Mouse (Mus musculus) 416B (cell line): Measurements from ENCODE around the gene Tbc1d1.

ENCODE experiments used
- DNase-seq: peaks from one replicate; pipeline ENCODE4 v3.0.0; 2011; ENCODE audit warnings: low read depth

Gene Tbc1d1

DNA sequence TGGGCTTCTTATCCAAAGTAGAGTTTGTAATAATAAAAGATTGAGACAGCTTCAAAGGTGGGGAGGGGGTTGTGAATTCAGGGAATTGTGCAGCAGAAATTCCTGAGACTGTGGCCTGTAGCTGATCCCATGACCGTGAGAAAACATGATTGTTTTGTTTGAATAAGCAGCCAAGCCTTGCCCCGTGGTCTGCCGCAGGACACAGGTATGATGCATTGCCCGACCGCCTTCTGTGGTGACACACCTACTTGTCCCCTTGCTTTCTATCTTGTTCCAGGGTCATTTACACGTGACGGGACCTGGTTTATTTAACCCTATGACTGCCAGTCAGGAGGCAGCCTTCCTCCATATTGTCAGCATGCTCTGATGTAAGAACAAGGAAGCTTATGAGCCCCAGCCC lies 123.6 kb downstream of the Tbc1d1 start:
- no peak for DNase-seq

DNA sequence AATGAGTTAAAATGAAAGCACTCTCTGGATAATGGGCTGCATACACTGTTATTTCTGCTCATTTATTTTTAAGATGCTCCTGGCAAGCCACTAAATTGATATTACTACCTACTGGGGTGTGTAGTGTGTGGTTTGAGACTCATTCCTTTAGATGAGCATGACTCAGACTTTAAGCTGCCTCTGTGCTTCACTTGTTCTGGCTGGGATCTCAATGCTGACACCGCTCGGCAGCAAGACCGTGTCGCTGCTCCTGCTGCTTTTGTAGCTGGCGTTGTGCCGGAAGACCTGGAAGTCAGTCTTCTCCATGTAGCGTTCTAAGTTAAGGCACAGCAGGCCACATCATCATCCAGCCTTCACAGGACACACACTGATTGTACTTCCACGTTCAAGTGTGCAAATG lies 124.1 kb downstream of the Tbc1d1 start:
- no peak for DNase-seq

DNA sequence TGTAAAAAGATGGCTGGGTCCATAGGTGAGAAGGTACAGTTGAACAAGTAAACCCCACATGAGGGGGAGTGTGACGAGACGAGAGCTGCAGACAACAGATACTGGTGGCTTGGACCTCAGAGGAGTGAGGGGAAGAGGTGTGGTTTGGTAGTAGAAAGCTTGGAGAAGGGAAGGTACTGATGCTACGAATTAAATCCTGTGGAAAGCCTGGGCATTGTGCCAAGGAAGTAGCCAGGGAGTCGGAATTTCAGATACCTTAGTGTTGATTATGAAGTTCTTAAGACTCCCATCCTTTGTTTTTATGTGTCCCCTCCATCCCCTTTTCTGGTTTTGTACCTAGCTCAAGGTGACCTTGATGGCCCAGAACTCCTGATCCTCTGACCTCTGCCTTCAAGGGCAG lies 124.5 kb downstream of the Tbc1d1 start:
- no peak for DNase-seq

DNA sequence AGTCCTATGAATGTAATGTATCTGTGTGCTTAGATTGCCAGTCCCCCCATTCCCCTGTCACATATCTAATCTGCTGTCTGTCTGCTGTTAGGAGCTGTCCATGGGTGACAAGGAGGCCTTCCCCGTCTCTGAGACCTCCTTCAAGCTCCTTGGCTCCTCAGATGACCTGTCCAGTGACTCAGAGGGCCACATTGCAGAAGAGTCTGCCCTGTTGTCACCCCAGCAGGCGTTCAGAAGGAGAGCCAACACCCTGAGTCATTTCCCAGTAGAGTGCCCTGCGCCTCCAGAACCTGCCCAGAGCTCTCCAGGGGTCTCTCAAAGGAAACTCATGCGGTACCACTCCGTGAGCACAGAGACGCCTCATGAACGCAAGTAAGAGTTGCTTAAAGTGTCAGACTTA lies 125.6 kb downstream of the Tbc1d1 start:
- peak; percentile 28 for DNase-seq

DNA sequence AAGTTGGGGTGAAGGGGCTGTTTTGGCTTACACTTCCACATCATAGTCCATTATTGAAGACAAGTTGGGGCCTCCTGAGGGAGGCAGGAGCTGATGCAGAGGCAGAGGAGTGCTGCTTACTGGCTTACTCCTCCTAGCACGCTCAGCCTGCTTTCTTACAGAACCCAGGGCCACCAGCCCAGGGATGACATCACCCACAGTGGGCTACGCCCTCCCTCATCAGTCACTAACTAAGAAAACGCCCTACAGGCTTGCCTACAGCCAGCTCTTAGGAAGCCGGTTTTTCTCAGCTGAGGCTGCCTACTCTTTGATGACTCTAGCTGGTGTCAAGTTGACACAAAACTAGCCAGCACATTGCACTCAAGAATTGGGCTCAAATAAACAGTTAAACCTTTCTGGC lies 126.5 kb downstream of the Tbc1d1 start:
- no peak for DNase-seq

DNA sequence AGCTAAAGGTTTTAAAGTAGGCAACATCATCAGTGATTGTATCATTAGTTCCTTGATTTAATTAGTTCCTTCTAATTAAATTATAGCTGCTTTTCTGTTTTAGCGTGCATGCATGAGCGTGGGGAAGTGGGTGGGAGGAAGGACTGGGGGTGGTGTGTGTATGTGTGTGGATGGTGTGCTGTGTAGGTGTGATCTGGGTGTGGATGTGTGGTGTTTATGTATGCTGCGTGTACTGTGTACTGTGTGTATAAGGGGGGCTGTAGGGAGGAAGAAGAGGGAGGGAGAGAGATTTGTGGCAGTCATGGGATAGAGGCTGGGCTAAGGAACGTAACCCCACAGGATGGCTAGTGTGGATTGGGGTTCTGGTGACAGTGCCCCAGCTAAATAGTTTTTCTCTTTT lies 129.2 kb downstream of the Tbc1d1 start:
- DNase-seq: no peak

DNA sequence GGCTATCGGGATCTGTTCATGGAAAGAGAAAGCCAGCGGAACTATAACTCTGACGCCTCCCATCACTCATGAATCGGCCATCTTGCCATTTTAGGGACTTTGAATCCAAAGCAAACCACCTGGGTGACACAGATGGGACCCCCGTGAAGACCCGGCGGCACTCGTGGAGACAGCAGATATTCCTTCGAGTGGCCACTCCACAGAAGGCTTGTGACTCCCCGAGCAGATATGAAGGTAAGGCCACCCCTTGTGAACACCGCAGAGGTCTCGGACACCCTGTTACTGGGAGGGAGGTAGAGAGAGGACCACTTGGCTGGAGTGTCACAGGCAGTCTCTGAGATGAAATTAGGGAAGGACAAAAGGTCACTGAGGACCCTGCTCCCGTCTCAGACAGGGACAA lies 129.7 kb downstream of the Tbc1d1 start:
- no peak for DNase-seq

DNA sequence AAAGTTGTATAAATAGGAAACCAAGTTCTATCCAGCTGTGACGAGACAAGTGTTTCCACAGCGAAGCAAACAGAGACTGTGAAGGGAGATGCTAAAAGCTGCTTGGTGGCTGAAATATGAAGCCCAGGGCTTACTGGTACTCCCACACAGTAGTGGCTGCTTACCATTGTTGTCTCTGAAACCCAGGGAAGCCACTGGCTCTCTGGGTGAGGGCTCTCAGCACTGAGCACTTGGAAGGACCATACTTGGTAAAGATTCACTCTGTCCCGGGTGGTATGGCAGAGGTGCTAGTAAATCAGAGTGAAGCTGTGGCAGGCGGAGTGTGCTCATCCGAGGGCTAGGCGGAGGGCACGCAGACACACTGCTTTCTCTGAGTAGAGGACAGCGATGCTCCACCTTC lies 131.2 kb downstream of the Tbc1d1 start:
- no peak for DNase-seq

DNA sequence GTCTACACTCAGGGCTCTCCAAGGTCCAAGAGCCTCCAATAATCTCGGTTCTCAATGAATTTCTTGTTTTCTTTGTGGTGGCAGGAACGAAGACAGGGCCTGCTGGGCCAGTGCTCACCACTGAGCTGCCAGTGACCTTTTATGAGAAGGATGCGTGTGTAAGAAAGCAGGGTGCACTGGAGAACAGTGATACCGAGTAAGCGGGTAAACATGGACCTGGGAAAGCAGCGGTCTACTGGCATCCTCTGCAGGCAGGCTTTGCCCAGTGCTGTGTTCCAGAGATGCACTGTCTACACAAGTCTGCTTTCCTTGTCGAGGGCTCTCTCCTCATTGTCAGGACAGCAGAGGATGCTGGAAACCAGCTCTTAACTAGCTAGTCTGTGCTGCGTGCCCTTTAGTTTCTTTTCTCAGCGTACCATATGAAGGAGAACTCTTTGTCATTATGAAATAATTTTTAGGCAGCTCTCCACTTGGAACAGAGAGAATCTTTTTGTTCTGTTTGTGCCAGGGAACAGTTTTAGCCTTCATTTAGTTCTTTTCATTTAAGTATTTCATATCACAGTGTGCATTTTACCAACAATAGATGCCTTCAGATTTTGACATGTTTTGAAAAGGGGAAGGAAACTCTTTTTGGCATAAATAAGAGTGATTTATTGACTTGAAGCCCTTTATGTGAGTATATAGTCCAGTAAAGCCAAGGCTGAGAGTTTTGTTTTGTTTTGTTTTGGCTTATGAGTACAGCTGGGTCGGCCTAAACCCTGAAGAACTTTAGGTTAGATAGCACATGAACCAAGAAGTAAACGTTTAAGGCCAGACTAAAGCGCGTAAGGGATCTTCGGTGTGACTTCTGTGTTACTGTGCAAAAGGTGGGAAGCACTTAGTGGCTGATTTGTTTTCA lies 132.2 kb downstream of the Tbc1d1 start:
- DNase-seq: no peak

DNA sequence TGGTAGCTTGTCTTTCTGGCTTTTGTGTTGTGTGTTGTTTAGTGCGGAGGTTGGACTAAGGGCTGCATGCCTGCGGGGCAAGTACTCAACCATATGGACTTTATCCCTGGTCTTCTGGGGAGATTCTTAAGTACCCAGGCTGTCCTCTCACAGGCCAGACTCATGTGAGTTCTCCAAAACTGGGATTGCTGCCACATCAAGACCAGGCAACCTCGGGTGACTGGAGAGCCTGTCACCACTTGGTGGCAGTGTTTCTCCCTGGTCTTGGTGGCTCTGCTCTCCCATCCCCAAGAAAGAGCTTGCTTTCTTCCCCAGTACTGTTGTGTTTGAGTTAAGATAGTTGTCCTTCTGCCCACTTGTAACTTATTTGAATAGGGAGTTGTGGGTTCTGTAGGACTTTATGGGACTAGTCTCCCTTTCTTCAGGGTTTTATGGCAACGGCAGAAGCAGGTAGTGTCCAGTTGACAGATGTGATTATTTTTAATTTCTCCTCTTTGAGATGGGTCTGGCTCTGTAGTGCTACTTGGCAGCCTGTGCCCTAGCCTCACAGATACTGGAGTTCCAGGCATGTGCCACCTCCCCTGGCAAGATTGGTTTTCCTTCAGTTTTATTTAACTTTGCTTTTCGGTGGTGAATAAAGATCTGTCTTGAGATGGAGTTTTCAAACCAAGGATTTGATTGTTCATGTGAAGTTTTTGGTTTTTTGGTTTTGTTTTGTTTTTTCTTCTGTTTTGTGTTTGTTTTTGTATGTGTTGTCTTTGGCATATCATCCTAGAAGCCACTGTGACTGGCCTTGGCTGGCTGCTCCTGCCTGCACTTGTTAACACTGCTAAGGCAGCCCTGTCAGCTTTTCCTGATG lies 133.3 kb downstream of the Tbc1d1 start:
- DNase-seq: peak; percentile 74

DNA sequence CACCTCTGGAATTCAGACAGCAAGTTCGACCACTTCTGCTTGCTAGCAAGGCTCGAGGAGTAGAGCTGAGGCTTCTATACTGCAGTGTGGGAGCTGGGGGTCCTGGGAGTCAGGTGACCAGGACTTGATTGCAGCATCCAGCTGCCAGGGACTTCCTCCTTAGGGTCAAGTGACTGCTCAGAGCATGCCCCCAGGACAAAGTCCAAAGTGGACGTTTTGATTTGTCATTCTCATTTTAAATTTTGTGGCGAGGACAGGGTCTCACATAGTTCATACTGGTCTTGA lies 133.9 kb downstream of the Tbc1d1 start:
- no peak for DNase-seq

DNA sequence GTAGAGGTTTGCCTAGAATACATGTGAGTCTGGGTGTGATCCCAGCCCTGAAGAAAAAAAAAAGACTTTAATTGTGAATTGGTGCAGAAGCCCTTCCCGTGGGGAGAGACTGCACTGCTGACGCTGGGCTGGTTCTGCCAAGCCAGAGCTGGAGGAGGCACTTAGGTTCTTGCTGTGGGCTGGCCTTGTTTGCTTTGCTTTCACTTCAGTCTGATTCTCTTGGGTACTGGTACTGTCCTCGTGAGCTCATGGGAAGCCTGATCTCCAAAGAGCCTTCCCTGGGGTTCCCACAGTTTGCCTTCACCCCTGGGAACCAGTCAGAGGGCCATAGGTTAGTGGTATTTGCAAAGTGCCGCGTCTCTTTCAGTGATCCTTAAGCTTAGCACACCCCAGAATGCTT lies 135.6 kb downstream of the Tbc1d1 start:
- DNase-seq: no peak

DNA sequence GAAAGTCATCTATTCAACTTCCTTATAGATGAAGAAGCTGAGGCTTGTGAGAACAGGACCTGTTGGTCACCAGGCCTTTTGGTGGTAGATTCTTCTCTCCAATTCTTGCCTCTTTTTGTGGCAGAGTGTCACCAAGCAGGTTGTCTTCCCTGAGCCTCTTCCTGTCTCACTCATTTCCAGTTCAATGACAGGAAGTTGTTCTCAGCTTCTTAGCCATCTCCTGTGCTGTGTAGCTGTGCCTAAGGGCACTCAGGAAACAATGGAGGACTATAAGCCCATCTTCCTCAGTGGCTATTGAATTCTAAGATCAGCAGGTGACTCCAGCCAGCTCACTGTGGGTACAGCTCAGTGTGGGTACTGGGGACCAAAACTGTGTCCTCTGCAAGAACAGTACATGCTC lies 139.5 kb downstream of the Tbc1d1 start:
- DNase-seq: no peak

DNA sequence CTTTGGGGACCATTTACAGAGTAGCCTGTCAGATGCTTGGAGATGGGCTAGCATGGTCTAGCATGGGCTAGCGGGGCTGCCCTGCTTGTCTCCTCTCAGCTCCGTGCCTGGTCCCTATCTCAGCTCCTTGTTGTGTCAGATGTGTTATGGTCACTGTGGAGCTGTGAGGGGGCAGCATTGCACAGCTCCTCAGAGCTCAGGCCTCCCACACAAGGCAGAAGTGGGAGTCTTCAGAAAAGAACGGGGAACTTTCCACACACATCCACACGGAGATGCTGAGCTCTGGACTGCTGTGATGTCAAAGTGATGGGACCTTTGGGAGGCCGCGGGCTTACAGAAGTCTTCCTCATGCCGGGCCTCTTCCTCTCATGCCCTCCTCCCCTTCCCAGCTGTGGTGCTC lies 140.2 kb downstream of the Tbc1d1 start:
- DNase-seq: no peak

DNA sequence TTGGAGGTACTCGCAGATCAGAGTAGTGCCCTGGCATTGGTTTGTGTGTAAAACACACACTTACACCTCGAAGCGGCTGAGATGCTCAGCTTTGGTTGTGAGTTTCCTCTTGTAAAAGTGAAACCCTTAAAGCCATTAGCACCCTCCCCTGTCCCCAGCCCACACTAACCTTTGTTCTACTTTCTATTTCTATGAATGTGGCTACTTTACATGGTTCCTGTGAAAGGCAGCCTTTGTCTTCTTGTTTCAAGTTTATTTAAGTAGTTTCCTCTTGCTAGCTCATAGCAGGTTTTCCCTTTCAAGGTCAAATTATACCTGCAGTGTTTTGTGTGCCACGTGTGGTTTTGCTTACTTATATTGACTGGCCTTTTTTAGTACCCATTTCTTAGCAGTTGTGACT lies 141.0 kb downstream of the Tbc1d1 start:
- peak; percentile 8 for DNase-seq

DNA sequence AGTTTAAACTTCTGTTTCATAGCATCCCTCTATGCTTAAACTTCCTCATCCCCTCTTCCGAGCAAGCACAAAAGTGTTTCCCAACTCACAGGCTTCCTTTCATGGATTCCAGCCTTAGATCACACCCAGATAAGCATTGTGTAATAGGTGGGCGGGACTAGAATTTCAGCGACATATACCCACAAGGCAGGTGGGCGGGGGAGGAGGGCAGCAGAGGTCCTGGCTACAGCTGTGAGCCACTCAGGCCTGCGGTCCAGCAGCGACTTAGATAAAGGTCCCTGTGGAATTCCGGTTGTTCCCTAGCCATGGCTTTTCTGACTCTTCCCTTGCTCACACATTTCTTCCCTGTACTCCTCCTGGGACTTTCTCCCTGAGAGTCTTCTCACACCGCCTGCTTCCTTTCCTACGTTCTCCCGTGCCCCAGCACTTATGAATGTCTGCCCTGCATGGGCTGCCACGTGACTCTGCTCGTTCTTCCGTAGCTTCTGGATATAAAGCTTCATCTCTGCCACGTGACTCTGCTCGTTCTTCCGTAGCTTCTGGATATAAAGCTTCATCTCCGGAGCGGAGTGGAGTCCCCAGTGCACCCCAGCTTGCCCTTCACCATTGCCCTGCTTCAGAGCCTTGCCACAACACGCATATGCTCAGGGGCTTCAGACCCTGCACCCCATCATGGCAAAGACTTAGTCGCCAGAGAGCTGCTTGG lies 142.4 kb downstream of the Tbc1d1 start:
- peak; percentile 66 for DNase-seq

DNA sequence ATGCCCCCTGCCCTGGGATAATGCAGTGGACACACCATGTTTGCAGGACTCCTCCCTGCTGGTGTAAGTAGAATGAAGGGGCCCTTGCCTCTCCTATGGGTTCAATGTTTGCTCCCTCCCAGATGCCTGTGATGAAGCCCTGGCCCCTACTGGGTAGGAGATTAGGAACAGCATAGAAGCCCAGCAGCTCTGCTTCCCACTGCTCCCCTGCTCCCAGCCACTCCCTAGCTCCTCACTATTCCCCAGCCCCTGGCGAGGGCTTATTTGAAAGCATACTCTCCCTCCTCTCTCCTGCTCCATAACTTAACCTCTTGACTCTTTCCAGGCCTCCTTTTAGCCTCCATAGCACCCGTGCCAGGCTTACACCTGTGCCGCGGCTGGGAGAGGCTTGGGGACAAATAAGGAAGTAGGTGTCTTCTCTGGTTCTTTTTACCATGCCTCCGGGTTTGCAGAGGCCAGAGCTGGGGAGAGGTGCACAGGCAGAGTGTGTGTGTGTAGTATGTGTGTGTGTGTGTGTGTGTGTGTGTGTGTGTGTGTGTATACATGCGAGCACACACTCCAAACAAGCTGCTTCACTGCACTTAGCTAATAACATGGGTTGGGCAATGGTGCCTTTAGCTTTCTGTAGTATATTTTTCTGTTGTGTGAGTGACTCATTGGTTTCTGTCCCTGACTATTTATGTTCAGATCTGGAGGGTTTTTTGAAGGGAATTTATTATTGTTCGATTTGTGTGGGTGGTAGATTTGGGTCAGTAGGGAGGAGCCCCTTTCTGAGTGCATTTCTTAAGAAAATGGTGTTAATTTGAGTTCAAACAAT lies 143.6 kb downstream of the Tbc1d1 start:
- peak; percentile 52 for DNase-seq

DNA sequence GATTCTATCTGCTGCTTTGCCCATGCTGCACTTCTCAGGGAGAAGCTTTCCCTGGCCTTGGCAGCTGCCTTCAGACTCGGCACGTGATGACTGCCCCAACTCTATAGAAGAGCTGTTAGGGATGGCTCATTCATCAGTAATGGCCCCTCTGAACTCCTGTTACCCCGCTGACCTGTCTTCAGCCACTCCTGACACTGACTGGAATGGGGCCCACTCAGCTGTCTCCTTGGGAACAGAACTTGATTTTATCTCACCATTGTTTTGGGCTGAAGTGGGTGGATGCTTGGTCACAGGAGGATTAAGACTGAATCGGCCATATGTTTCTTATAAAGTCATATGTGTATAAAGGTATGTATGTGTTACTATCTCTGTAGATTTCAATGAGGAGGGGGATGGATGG lies 145.1 kb downstream of the Tbc1d1 start:
- no peak for DNase-seq

DNA sequence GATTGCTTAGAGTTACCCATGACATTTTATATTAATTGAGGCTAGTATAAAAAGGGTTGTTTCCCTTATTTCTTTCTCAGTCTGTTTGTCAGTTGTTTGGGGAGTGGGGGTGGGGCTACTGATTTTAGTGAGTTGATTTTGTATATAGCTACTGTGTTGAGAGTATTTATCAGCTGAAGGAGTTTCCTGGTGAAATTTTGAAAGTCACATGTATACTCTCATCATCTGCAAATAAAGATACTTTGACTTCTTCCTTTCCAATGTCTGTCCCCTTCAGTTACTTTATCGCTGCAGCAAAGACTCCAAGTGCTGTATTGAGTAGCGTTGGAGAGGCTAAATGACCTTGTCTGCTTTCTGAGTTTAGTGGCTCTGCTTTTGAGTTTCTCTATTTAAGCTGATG lies 151.2 kb downstream of the Tbc1d1 start:
- no peak for DNase-seq

DNA sequence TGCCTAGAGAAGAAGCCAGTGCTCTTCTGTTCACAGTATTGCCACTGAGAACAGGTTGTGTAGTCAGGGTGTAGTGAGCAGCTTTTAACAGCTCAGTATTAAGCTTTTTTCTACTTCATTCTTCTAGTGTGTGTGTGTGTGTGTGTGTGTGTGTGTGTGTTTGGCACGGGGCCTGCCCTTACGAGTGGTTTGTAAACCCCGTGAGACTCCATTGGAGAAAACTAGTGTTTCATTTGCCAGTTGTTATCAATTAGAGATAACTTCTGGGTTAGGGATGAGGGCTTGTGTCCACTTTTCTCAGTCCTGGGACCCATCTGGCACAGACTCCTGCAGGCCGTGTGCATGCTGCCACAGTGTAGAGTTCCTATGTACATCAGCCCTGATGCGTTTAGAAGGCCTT lies 156.2 kb downstream of the Tbc1d1 start:
- no peak for DNase-seq

DNA sequence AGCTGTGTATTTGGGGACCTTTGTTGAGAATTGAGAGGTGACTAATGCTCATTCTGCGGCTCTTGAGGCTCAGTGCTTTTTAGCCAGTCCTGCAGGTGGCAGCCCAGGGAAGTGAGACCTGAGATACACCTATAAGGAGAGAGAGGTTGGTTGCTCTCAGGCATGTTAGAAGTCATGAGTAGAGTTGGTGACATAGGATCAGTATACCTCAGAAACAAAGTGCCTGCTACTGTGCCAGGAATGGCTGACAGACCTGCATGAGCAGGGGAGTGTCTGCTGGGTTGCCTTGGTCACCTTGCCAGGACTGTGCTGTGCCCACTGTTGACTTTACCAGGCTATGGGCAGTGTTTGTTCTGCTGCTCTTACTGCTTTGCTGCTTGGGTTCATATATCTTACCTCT lies 157.4 kb downstream of the Tbc1d1 start:
- DNase-seq: no peak
